Mouse (Mus musculus) embryonic facial prominence, embryonic 11.5 days (tissue): ENCODE data around the gene Msi2. TPM values are rescaled to one million over a fixed set of nuclear protein-coding genes. Genes with fewer than 3 reads are reported as not detected.
A peak's percentile ranks its signal among the peaks of the same experiment; 100 is the strongest.

Experiments used
- ATAC-seq: fragments of 200-750 bp; cut with Nextera tagmentation; replicated peaks from 2 replicates; pipeline ENCODE4 v1.8.0; 2017; ENCODE audit warnings: low read depth; ENCODE audit not compliant: insufficient number of reproducible peaks, low FRiP score, low TSS enrichment
- DNase-seq: peaks from one replicate; pipeline ENCODE4 v3.0.0-alpha.2; 2015; ENCODE audit warnings: low spot score
- H3K27ac ChIP-seq: fragments of 300-500 bp; sonication (generic); replicated peaks from 2 replicates; pipeline ENCODE4 v1.5.1; 2014; ENCODE audit warnings: mild to moderate bottlenecking, low read depth, low read length, control low read depth
- H3K27me3 ChIP-seq: fragments of 300-500 bp; sonication (generic); 2 replicates; pipeline ENCODE4 v1.6.1; 2014; ENCODE audit warnings: mild to moderate bottlenecking, low read length, moderate library complexity, mixed read lengths; ENCODE audit not compliant: control insufficient read depth, insufficient read depth
- H3K36me3 ChIP-seq: fragments of 300-500 bp; sonication (generic); replicated peaks from 2 replicates; pipeline ENCODE4 v1.6.1; 2014; ENCODE audit warnings: low read depth, mild to moderate bottlenecking, low read length, moderate library complexity, mixed read lengths; ENCODE audit not compliant: control insufficient read depth, insufficient read depth
- H3K4me1 ChIP-seq: fragments of 300-500 bp; sonication (generic); 2 replicates; pipeline ENCODE4 v1.6.1; 2014; ENCODE audit warnings: low read length, mixed read lengths; ENCODE audit not compliant: control insufficient read depth, insufficient read depth
- H3K4me2 ChIP-seq: fragments of 300-500 bp; sonication (generic); 2 replicates; pipeline ENCODE4 v1.6.1; 2014; ENCODE audit warnings: low read depth, mild to moderate bottlenecking, control low read depth, low read length, moderate library complexity
- H3K4me3 ChIP-seq: fragments of 300-500 bp; sonication (generic); 2 replicates; pipeline ENCODE4 v1.5.1; 2014; ENCODE audit warnings: low read depth, low read length, control low read depth
- H3K9ac ChIP-seq: fragments of 300-500 bp; sonication (generic); replicated peaks from 2 replicates; pipeline ENCODE4 v1.6.1; 2014; ENCODE audit warnings: mild to moderate bottlenecking, control low read depth, low read length
- H3K9me3 ChIP-seq: fragments of 300-500 bp; sonication (generic); replicated peaks from 2 replicates; pipeline ENCODE4 v1.6.1; 2016; ENCODE audit warnings: mild to moderate bottlenecking, low read length, inconsistent platforms, mixed read lengths; ENCODE audit not compliant: control insufficient read depth
- WGBS: fragments of 180-500 bp; shearing (Covaris S2); extraction: QIAGEN DNeasy Blood & Tissue Kit; methylation state at CpG from one replicate; pipeline ENCODE4 v1.1.7; 2014; 5-methylcytosine and 5-hydroxymethylcytosine counted together
- polyA plus RNA-seq: library from polyadenylated mRNA; unstranded; fragments of >200 nt; fragmentation: Nextera tagmentation; extraction: Ambion mirVana; gene quantifications from 2 replicates; pipeline ENCODE4 v1.2.1, GENCODE M21; 2014

Gene Msi2
- polyA plus RNA-seq, 1 experiment from 2014 or later: 13.4 TPM

DNA sequence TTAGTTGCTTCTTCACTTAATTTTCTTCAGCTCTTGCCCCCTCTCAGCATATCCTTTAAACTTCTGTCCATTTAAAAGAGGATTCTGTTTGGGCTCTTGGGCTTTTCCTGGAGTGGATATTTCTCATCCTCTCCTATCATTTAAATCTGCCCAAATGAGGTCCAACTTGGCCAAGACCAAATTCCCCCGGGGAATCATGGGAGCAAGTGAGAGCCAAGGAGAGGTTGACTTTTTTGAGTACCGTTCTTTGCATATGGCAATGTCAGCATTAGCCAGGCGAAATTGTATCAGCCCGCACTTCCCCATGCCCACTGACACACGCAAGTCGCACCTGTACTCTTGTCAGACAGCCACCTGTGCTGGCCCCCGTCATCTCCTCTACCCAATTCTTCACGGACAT, 386.6 kb downstream of the Msi2 start:
- Histone ChIP-seq H3K27ac (no peak overlapping the region), H3K4me3 (no peak overlapping the region), H3K4me1 (no peaks in the 10 kb centered on the region), H3K4me2 (no peak overlapping the region), H3K9me3 (no peaks in the 10 kb centered on the region), H3K9ac (no peak overlapping the region), H3K27me3 (no peaks in the 10 kb centered on the region), H3K36me3 (no peaks in the 10 kb centered on the region)
- DNase-seq (no peak), ATAC-seq (no peak)
- WGBS: 89% methylated on average over 8 of the region's 8 CpGs

GRCm38 (mm10) chr11:88330799-88331198, 387.5 kb downstream of the Msi2 start:
- Histone ChIP-seq H3K27me3 (no peaks in the 10 kb centered on the region), H3K27ac (no peak overlapping the region), H3K36me3 (no peaks in the 10 kb centered on the region), H3K9me3 (no peaks in the 10 kb centered on the region), H3K4me2 (no peak overlapping the region), H3K4me1 (no peaks in the 10 kb centered on the region), H3K9ac (no peak overlapping the region), H3K4me3 (no peak overlapping the region)
- DNase-seq: no peak
- ATAC-seq: no peak
- 58% methylated on average over 11 of the region's 11 CpGs for WGBS

- no peak for DNase-seq
- H3K4me1 ChIP-seq: no peaks in the 10 kb centered on the region
- ATAC-seq: no peak
- H3K27ac ChIP-seq: no peak overlapping the region
- no peak overlapping the region for H3K9ac ChIP-seq
- WGBS: 93% methylated on average over 17 of the region's 17 CpGs
- H3K4me2 ChIP-seq: no peak overlapping the region
- H3K9me3 ChIP-seq: no peaks in the 10 kb centered on the region
- H3K36me3 ChIP-seq: no peaks in the 10 kb centered on the region
- no peak overlapping the region for H3K4me3 ChIP-seq
- no peaks in the 10 kb centered on the region for H3K27me3 ChIP-seq
Observed at GRCm38 (mm10) chr11:88328813-88329595, 389.3 kb downstream of the Msi2 start.

DNA sequence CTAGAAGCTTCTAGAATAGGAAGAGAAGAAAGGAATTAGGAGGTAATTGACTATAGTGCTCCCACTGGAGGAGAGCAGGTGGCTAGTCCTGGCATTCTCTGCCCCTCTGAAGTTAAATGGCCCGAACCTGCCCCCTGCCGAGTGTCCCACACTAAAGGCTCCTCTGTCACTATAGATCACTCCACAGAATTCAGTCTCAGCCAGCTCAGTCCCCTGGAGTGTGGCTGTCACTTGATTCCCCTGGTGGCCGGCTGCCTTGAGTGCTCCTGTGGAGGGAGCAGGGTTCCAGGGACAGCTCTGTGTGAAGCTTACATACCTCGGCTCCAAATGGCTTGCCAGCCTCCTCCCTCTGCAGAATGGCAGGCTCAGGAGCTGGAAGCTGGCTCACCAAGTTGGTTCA, 391.3 kb downstream of the Msi2 start:
- Histone ChIP-seq H3K9ac (no peak overlapping the region), H3K36me3 (no peaks in the 10 kb centered on the region), H3K4me2 (no peak overlapping the region), H3K4me3 (no peak overlapping the region), H3K4me1 (no peaks in the 10 kb centered on the region), H3K27ac (no peak overlapping the region), H3K9me3 (no peaks in the 10 kb centered on the region), H3K27me3 (no peaks in the 10 kb centered on the region)
- ATAC-seq (0 out of 2 replicates have a peak, but pooled peaks have one; percentile 56), DNase-seq (peak; percentile 11)
- WGBS: 11% methylated on average over 4 of the region's 4 CpGs

- H3K9ac ChIP-seq: no peak overlapping the region
- no peaks in the 10 kb centered on the region for H3K27me3 ChIP-seq
- ATAC-seq: no peak
- H3K36me3 ChIP-seq: no peaks in the 10 kb centered on the region
- H3K27ac ChIP-seq: no peak overlapping the region
- H3K4me2 ChIP-seq: no peak overlapping the region
- no peaks in the 10 kb centered on the region for H3K9me3 ChIP-seq
- no peaks in the 10 kb centered on the region for H3K4me1 ChIP-seq
- DNase-seq: no peak
- WGBS: 75% methylated on average over 5 of the region's 5 CpGs
- no peak overlapping the region for H3K4me3 ChIP-seq
Observed at GRCm38 (mm10) chr11:88318850-88319249, 399.5 kb downstream of the Msi2 start.

GRCm38 (mm10) chr11:88315393-88315792, 402.9 kb downstream of the Msi2 start:
- Histone ChIP-seq H3K9ac (no peak overlapping the region), H3K4me1 (no peaks in the 10 kb centered on the region), H3K36me3 (no peaks in the 10 kb centered on the region), H3K4me3 (no peak overlapping the region), H3K27ac (no peak overlapping the region), H3K4me2 (no peak overlapping the region), H3K27me3 (no peaks in the 10 kb centered on the region), H3K9me3 (no peaks in the 10 kb centered on the region)
- no peak for DNase-seq
- 85% methylated on average over 5 of the region's 5 CpGs for WGBS
- no peak for ATAC-seq

DNA sequence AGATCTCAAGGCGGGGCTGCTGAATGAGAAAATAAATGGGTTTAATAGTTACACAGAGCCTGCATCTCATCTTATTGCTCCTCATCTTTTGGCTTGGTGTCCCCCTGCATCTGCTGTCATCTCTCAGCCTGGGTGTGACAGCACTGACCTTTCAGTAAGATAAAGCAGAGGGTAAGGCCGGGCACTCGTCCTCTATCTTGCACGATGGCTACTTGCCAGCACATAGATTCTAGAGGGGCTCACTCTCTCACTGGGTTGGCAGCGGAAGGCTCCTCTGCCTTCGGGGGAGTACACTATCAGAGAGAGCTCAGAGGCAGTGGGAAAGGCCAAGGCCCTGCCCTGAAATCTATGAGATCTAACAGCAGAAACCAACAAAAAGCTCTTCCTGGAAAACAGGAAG, 403.8 kb downstream of the Msi2 start:
- ATAC-seq: no peak
- H3K27me3 ChIP-seq: no peaks in the 10 kb centered on the region
- no peak overlapping the region for H3K4me2 ChIP-seq
- no peak overlapping the region for H3K27ac ChIP-seq
- no peak overlapping the region for H3K9ac ChIP-seq
- no peaks in the 10 kb centered on the region for H3K36me3 ChIP-seq
- WGBS: 82% methylated on average over 6 of the region's 6 CpGs
- DNase-seq: no peak
- H3K9me3 ChIP-seq: no peaks in the 10 kb centered on the region
- no peaks in the 10 kb centered on the region for H3K4me1 ChIP-seq
- H3K4me3 ChIP-seq: no peak overlapping the region

DNA sequence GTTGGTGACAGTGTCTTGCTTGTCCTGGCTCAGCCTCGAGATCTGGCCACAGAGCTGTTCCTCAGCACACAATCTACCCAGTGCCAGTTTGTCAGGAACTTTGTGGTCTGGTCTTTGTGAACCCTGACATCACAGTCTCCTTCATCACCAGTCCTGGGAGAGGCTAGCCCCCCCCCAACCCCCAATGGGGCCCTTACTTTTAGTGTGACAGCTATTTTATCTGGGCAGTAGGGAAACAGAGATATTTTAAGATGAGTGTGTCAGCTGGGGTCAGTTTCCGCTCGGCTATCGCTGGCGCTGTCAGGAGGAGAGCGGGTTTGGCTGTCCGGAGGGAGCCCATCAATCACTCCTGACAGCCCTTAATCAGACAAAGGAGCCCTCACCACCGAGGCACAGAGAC, 404.8 kb downstream of the Msi2 start:
- Histone ChIP-seq H3K27ac (no peak overlapping the region), H3K27me3 (no peaks in the 10 kb centered on the region), H3K9ac (no peak overlapping the region), H3K36me3 (no peaks in the 10 kb centered on the region), H3K4me2 (no peak overlapping the region), H3K9me3 (no peaks in the 10 kb centered on the region), H3K4me1 (peaks cover 3% of the 10 kb centered on the region; the same call in 1 of the 2 replicates), H3K4me3 (no peak overlapping the region)
- DNase-seq: no peak
- no peak for ATAC-seq
- 26% methylated on average over 8 of the region's 8 CpGs for WGBS
